Mouse (Mus musculus) brain, embryonic 14.5 days (tissue): ENCODE data around the gene Myo5a.

Experiments used
- CTCF ChIP-seq: fragments of 200-500 bp; IDR thresholded peaks from 2 replicates; pipeline ENCODE4 v1.5.1; 2012; ENCODE audit warnings: inconsistent platforms, mild to moderate bottlenecking, moderate library complexity, borderline replicate concordance; ENCODE audit not compliant: insufficient read depth, insufficient read length; ENCODE audit errors: extremely low read depth
- POLR2A ChIP-seq: fragments of 200-500 bp; IDR thresholded peaks from 2 replicates; pipeline ENCODE4 v1.6.1; 2012; ENCODE audit warnings: mild to moderate bottlenecking, inconsistent platforms, borderline replicate concordance; ENCODE audit not compliant: poor library complexity, insufficient read depth, insufficient read length, severe bottlenecking; ENCODE audit errors: extremely low read depth

GRCm38 (mm10) chr9:75072361-75072760, 1.5 kb downstream of the Myo5a start:
- TF ChIP-seq CTCF (no peak), POLR2A (no peak)
